Mouse (Mus musculus) intestine, embryonic 16.5 days (tissue): Measurements from ENCODE around the gene Chkb. TPM values are rescaled to one million over a fixed set of nuclear protein-coding genes. Genes with fewer than 3 reads are reported as not detected.

Experiments
- polyA plus RNA-seq: library from polyadenylated mRNA; unstranded; fragments of >200 nt; fragmentation: Nextera tagmentation; extraction: Ambion mirVana; gene quantifications from 2 replicates; pipeline ENCODE4 v1.2.1, GENCODE M21; 2015

Chkb gene
- polyA plus RNA-seq, 1 experiment from 2014 or later = 63.7 TPM

Other genes starting within 250 kb of the Chkb start
- 98.5 and 104 TPM in 2 replicates for gene Plxnb2, start 249.1 kb downstream of the Chkb start, polyA plus RNA-seq
- 10.9 and 13.0 TPM in 2 replicates for gene Dennd6b, start 233.4 kb downstream of the Chkb start, polyA plus RNA-seq
- gene Ppp6r2, start 218.4 kb downstream of the Chkb start, polyA plus RNA-seq = 18.0 and 20.1 TPM in 2 replicates
- gene Sbf1, start 114.6 kb downstream of the Chkb start, polyA plus RNA-seq = 32.0 and 33.4 TPM in 2 replicates
- 1.5 and 2.0 TPM in 2 replicates for gene Adm2, start 107.2 kb downstream of the Chkb start, polyA plus RNA-seq
- 0.46 TPM in 1 of 2 replicates, not detected in the other for gene Miox, start 95.5 kb downstream of the Chkb start, polyA plus RNA-seq
- gene Lmf2, start 74.2 kb downstream of the Chkb start, polyA plus RNA-seq = 55.8 and 56.3 TPM in 2 replicates
- gene Ncaph2, start 74.2 kb downstream of the Chkb start, polyA plus RNA-seq = 123 and 128 TPM in 2 replicates
- 15.9 and 19.1 TPM in 2 replicates for gene Sco2, start 56.1 kb downstream of the Chkb start, polyA plus RNA-seq
- 1.3 and 2.2 TPM in 2 replicates for gene Tymp, start 52.9 kb downstream of the Chkb start, polyA plus RNA-seq
- gene Odf3b, start 50.6 kb downstream of the Chkb start, polyA plus RNA-seq = 0.70 and 0.80 TPM in 2 replicates
- gene Klhdc7b, start 45.0 kb downstream of the Chkb start, polyA plus RNA-seq = not detected in 2 replicates
- gene Syce3, start 19.4 kb downstream of the Chkb start, polyA plus RNA-seq = 0.92 and 1.1 TPM in 2 replicates
- 0.49 and 0.72 TPM in 2 replicates for gene Cpt1b, start 4.0 kb downstream of the Chkb start, polyA plus RNA-seq
- 2.6 and 3.2 TPM in 2 replicates for gene C730034F03Rik, start 319 bp downstream of the Chkb start, polyA plus RNA-seq
- gene Gm44502, start 212 bp downstream of the Chkb start, polyA plus RNA-seq = not detected in 2 replicates
- 3.4 and 3.6 TPM in 2 replicates for gene Mapk8ip2, start 24.0 kb upstream of the Chkb start, polyA plus RNA-seq
- gene Arsa, start 47.5 kb upstream of the Chkb start, polyA plus RNA-seq = 29.5 and 36.4 TPM in 2 replicates
- gene Shank3, start 69.7 kb upstream of the Chkb start, polyA plus RNA-seq = 0.70 and 0.80 TPM in 2 replicates
- 0.11 and 0.13 TPM in 2 replicates for gene Acr, start 138.4 kb upstream of the Chkb start, polyA plus RNA-seq
- 23.4 and 24.1 TPM in 2 replicates for gene Rabl2, start 162.0 kb upstream of the Chkb start, polyA plus RNA-seq